Mouse (Mus musculus) kidney, adult 2 months (tissue): Measurements from ENCODE around the gene Pycr1.

Source experiments
- CTCF ChIP-seq: fragments of 200-500 bp; conservative IDR thresholded peaks from 2 replicates; pipeline ENCODE4 v1.5.1; 2011; ENCODE audit warnings: low read depth, mild to moderate bottlenecking, control low read depth, low read length, moderate library complexity, mixed read lengths; ENCODE audit not compliant: insufficient read depth, insufficient read length
- POLR2A ChIP-seq: fragments of 200-500 bp; IDR thresholded peaks from one replicate; pipeline ENCODE4 v1.6.1; 2011; ENCODE audit warnings: low read depth, low read length, control low read depth

GRCm38 (mm10) chr11:120642939-120643600 lies 499 bp downstream of the Pycr1 start:
- TF ChIP-seq CTCF (no peak), POLR2A (no peak)
